Mouse (Mus musculus): ENCODE measurements at regions not wholly inside any gene's neighbourhood (a gene's known extent, or its start where the extent isn't known, plus 50 kb on each side); places are given as distances from the start of the nearest gene placed in this dataset.

- Histone ChIP-seq H3K4me3 (ENCODE audit: insufficient read depth, low read depth, low read length) (no peak overlapping the region), H3K36me3 (ENCODE audit: control insufficient read depth, insufficient read depth, low read length) (no peaks in the 10 kb centered on the region), H3K4me1 (ENCODE audit: control insufficient read depth, insufficient read depth, low read length) (peaks cover 3% of the 10 kb centered on the region), H3K27me3 (ENCODE audit: control insufficient read depth, insufficient read depth, low read length) (no peaks in the 10 kb centered on the region), H3K79me2 (ENCODE audit: control insufficient read depth, insufficient read depth, low read length) (no peaks in the 10 kb centered on the region), H3K9ac (ENCODE audit: low read depth, low read length) (no peak overlapping the region), H3K27ac (replicated peaks; ENCODE audit: insufficient read depth, low read depth, low read length) (no peak overlapping the region)
- TF ChIP-seq CTCF (IDR thresholded peaks at IDR 0.05; ENCODE audit: low read depth, low read length): no peak
- TF ChIP-seq POLR2A (IDR thresholded peaks at IDR 0.05; ENCODE audit: extremely low read depth, insufficient read depth, low read length): no peak
- 40% methylated on average over 5 of the region's 5 CpGs for WGBS
- no peak for DNase-seq (ENCODE audit: extremely low read depth, low read depth, low spot score)
Measured at GRCm38 (mm10) chr19:45310291-45310881, 53.1 kb upstream of the Btrc start.

- H3K27ac ChIP-seq (replicated peaks; ENCODE audit: insufficient read depth, low read depth, low read length): no peak overlapping the region
- DNase-seq (ENCODE audit: extremely low read depth, low read depth, low spot score): peak; percentile 51
- H3K27me3 ChIP-seq (ENCODE audit: control insufficient read depth, insufficient read depth, low read length): no peaks in the 10 kb centered on the region
- no peak for TF ChIP-seq CTCF (IDR thresholded peaks at IDR 0.05; ENCODE audit: low read depth, low read length)
- no peak for TF ChIP-seq POLR2A (IDR thresholded peaks at IDR 0.05; ENCODE audit: extremely low read depth, insufficient read depth, low read length)
- peaks cover 3% of the 10 kb centered on the region for H3K4me1 ChIP-seq (ENCODE audit: control insufficient read depth, insufficient read depth, low read length)
- H3K36me3 ChIP-seq (ENCODE audit: control insufficient read depth, insufficient read depth, low read length): no peaks in the 10 kb centered on the region
- peak overlapping the region; percentile 67 for H3K9ac ChIP-seq (ENCODE audit: low read depth, low read length)
- WGBS: 23% methylated on average over 15 of the region's 15 CpGs
- H3K4me3 ChIP-seq (ENCODE audit: insufficient read depth, low read depth, low read length): no peak overlapping the region; the same call in 1 of the 2 replicates
- no peaks in the 10 kb centered on the region for H3K79me2 ChIP-seq (ENCODE audit: control insufficient read depth, insufficient read depth, low read length)
Measured at GRCm38 (mm10) chr19:45310944-45311603, 52.5 kb upstream of the Btrc start.

- Histone ChIP-seq H3K79me2 (ENCODE audit: control insufficient read depth, insufficient read depth, low read length) (no peaks in the 10 kb centered on the region), H3K36me3 (ENCODE audit: control insufficient read depth, insufficient read depth, low read length) (no peaks in the 10 kb centered on the region), H3K27ac (replicated peaks; ENCODE audit: insufficient read depth, low read depth, low read length) (no peak overlapping the region), H3K4me3 (ENCODE audit: insufficient read depth, low read depth, low read length) (no peak overlapping the region), H3K27me3 (ENCODE audit: control insufficient read depth, insufficient read depth, low read length) (no peaks in the 10 kb centered on the region), H3K9ac (ENCODE audit: low read depth, low read length) (no peak overlapping the region), H3K4me1 (ENCODE audit: control insufficient read depth, insufficient read depth, low read length) (peaks cover 3% of the 10 kb centered on the region)
- TF ChIP-seq CTCF (IDR thresholded peaks at IDR 0.05; ENCODE audit: low read depth, low read length) (no peak), POLR2A (IDR thresholded peaks at IDR 0.05; ENCODE audit: extremely low read depth, insufficient read depth, low read length) (no peak)
- 93% methylated on average over 19 of the region's 19 CpGs for WGBS
- DNase-seq (ENCODE audit: extremely low read depth, low read depth, low spot score): no peak
Measured at GRCm38 (mm10) chr19:45311831-45312537, 51.5 kb upstream of the Btrc start.

GRCm38 (mm10) chr19:45312713-45313365 lies 50.7 kb upstream of the Btrc start:
- TF ChIP-seq POLR2A (IDR thresholded peaks at IDR 0.05; ENCODE audit: extremely low read depth, insufficient read depth, low read length) (no peak), CTCF (IDR thresholded peaks at IDR 0.05; ENCODE audit: low read depth, low read length) (no peak)
- Histone ChIP-seq H3K79me2 (ENCODE audit: control insufficient read depth, insufficient read depth, low read length) (no peaks in the 10 kb centered on the region), H3K9ac (ENCODE audit: low read depth, low read length) (no peak overlapping the region), H3K36me3 (ENCODE audit: control insufficient read depth, insufficient read depth, low read length) (no peaks in the 10 kb centered on the region), H3K4me1 (ENCODE audit: control insufficient read depth, insufficient read depth, low read length) (peaks cover 3% of the 10 kb centered on the region), H3K27me3 (ENCODE audit: control insufficient read depth, insufficient read depth, low read length) (no peaks in the 10 kb centered on the region), H3K27ac (replicated peaks; ENCODE audit: insufficient read depth, low read depth, low read length) (no peak overlapping the region), H3K4me3 (ENCODE audit: insufficient read depth, low read depth, low read length) (no peak overlapping the region)
- DNase-seq (ENCODE audit: extremely low read depth, low read depth, low spot score): no peak
- 84% methylated on average over 6 of the region's 6 CpGs for WGBS

All from liver, adult 2 months (tissue).